Mouse (Mus musculus) liver, adult 2 months (tissue): Measurements from ENCODE around the gene Arid2. TPM values are rescaled to one million over a fixed set of nuclear protein-coding genes. Genes with fewer than 3 reads are reported as not detected.

Experiments used
- DNase-seq: peaks from one replicate; pipeline ENCODE4 v3.0.0-alpha.2; 2011; ENCODE audit warnings: low read depth, low spot score; ENCODE audit errors: extremely low read depth
- H3K27ac ChIP-seq: fragments of 200-500 bp; replicated peaks from 2 replicates; pipeline ENCODE4 v1.5.1; 2012; ENCODE audit warnings: low read depth, mild to moderate bottlenecking, control low read depth, inconsistent platforms, low read length; ENCODE audit not compliant: insufficient read depth
- H3K27me3 ChIP-seq: fragments of 200-500 bp; 2 replicates; pipeline ENCODE4 v1.6.1; 2012; ENCODE audit warnings: mild to moderate bottlenecking, moderate library complexity, low read length, inconsistent platforms; ENCODE audit not compliant: control insufficient read depth, insufficient read depth
- H3K36me3 ChIP-seq: fragments of 200-500 bp; 2 replicates; pipeline ENCODE4 v1.6.1; 2012; ENCODE audit warnings: low read length, inconsistent platforms; ENCODE audit not compliant: control insufficient read depth, insufficient read depth
- H3K4me1 ChIP-seq: fragments of 200-500 bp; 2 replicates; pipeline ENCODE4 v1.6.1; 2011; ENCODE audit warnings: low read length; ENCODE audit not compliant: control insufficient read depth, insufficient read depth
- H3K4me3 ChIP-seq: fragments of 200-500 bp; 2 replicates; pipeline ENCODE4 v1.5.1; 2011; ENCODE audit warnings: low read depth, mild to moderate bottlenecking, control low read depth, low read length, moderate library complexity; ENCODE audit not compliant: insufficient read depth
- H3K79me2 ChIP-seq: fragments of 200-500 bp; 2 replicates; pipeline ENCODE4 v1.6.1; 2012; ENCODE audit warnings: inconsistent platforms, mild to moderate bottlenecking, low read length, moderate library complexity; ENCODE audit not compliant: control insufficient read depth, insufficient read depth
- H3K9ac ChIP-seq: fragments of 200-500 bp; 2 replicates; pipeline ENCODE4 v1.6.1; 2012; ENCODE audit warnings: low read depth, mild to moderate bottlenecking, control low read depth, inconsistent platforms, low read length
- CTCF ChIP-seq: fragments of 200-500 bp; IDR thresholded peaks from 2 replicates; pipeline ENCODE4 v1.5.1; 2011; ENCODE audit warnings: low read depth, low read length, control low read depth
- POLR2A ChIP-seq: fragments of 200-500 bp; IDR thresholded peaks from 2 replicates; pipeline ENCODE4 v1.6.1; 2011; ENCODE audit warnings: low read length, control low read depth; ENCODE audit not compliant: insufficient read depth; ENCODE audit errors: extremely low read depth
- WGBS: fragments of 180-500 bp; shearing (Covaris S2); methylation state at CpG from one replicate; pipeline ENCODE4 v1.1.7; 2018; 5-methylcytosine and 5-hydroxymethylcytosine counted together
- polyA plus RNA-seq: library from polyadenylated mRNA; depleted of rRNA; stranded (reverse); fragments of >200 nt; gene quantifications from 2 replicates; pipeline ENCODE4 v1.2.3, GENCODE M21; 2012
- total RNA-seq: library from RNA; depleted of rRNA; stranded (reverse); fragments of >200 nt; gene quantifications from 2 replicates; pipeline ENCODE4 v1.2.3, GENCODE M21; 2014

Gene Arid2
- total and polyA plus RNA-seq, 2 experiments, result 4.8 to 10.4 TPM

DNA sequence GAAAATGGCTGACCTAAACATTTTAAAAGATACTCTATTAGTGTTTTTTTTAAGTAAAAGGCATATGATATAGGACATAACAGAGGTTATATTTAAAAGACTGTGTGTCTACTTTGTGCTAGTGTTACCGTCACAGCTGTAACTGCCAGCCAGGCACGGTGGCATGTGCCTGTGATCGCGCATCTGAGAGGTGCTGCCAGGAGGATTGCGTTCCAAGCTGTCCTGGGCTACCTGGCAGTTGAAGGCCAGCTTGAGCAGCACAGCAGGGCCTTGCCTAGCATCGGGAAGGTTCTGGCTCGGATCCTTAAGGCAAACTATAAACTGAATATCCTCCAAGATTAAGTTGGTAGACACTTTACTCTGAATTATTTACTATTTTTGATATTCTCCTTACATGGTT, 90.4 kb downstream of the Arid2 start:
- Histone ChIP-seq H3K36me3 (peaks cover 1% of the 10 kb centered on the region; the same call in 1 of the 2 replicates), H3K4me1 (peaks cover 2% of the 10 kb centered on the region), H3K79me2 (no peaks in the 10 kb centered on the region), H3K9ac (no peak overlapping the region), H3K27me3 (no peaks in the 10 kb centered on the region), H3K27ac (no peak overlapping the region), H3K4me3 (no peak overlapping the region)
- WGBS, result 40% methylated on average over 7 of the region's 7 CpGs
- TF ChIP-seq CTCF (no peak), POLR2A (no peak)
- DNase-seq, result peak; percentile 74

DNA sequence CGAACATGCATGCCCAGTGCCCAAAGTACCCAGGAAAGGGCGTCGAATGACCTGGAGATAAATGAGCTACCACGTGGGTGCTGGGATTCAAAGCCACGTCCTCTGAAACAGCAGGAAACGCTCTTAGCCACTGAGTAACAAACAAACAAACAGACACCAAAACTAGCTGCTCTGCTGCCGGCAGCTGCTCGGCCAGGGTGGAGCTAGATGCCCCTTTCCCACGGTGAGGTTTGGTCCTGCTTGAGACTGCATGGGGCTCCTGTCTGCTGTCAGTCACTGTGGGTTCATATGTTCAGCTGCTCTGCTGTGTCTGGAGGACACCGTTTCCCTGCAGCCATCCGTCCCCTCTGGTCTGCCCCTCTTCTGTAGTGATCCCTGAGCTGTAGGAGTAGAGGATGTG, 94.9 kb downstream of the Arid2 start:
- H3K4me3 ChIP-seq, result no peak overlapping the region
- H3K27me3 ChIP-seq, result no peaks in the 10 kb centered on the region
- no peaks in the 10 kb centered on the region for H3K4me1 ChIP-seq
- H3K9ac ChIP-seq, result no peak overlapping the region
- H3K27ac ChIP-seq, result no peak overlapping the region
- H3K79me2 ChIP-seq, result no peaks in the 10 kb centered on the region
- TF ChIP-seq CTCF, result no peak
- no peak for TF ChIP-seq POLR2A
- 95% methylated on average over 11 of the region's 11 CpGs for WGBS
- H3K36me3 ChIP-seq, result peaks cover 5% of the 10 kb centered on the region; the same call in 1 of the 2 replicates
- DNase-seq, result no peak

DNA sequence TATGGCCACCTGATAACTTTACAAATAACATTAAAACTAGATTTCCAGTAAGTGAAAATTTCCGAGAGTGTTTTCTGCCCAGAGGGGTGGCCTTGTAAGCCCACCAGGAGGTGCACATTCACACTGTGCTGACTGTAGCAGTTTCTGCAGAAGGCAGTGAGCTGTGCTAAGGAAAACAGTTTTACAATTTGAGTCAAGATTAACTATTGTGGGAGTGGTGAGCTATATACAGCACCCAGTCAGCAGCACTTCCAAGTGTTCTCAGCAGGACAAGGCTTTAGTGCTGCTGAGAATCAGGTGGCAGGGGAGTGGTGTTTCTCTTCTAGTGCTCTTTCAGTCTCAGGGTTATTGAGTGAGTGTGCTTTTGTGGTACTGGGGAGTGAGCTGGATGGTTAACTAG, 101.2 kb downstream of the Arid2 start:
- 92% methylated on average over 1 of the region's 1 CpGs for WGBS
- H3K36me3 ChIP-seq, result peaks cover 13% of the 10 kb centered on the region

DNA sequence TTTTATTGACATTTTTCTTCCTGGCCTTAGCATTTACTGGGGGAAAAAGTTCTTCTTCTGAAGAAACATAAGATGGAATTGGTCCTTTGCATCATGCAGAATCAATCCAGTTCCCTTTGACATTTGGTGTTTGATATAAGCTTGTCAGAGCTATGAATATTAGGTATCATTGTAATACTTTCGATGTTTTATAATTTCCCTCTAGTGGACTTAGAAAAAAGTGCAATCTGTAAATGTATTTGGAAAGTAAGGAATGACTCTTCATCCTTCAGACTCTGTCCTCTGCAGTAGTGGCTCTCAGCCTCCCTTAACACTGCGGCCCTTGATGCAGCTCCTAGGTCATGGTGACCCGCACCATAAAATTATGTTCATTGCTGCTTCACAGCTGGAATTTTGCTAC, 105.6 kb downstream of the Arid2 start:
- no peaks in the 10 kb centered on the region for H3K79me2 ChIP-seq
- DNase-seq, result no peak
- peaks cover 26% of the 10 kb centered on the region for H3K36me3 ChIP-seq
- no peak overlapping the region for H3K27ac ChIP-seq
- H3K4me3 ChIP-seq, result no peak overlapping the region
- no peaks in the 10 kb centered on the region for H3K27me3 ChIP-seq
- H3K9ac ChIP-seq, result no peak overlapping the region
- no peak for TF ChIP-seq POLR2A
- TF ChIP-seq CTCF, result no peak
- H3K4me1 ChIP-seq, result no peaks in the 10 kb centered on the region
- 92% methylated on average over 3 of the region's 3 CpGs for WGBS

More for the DNA sequence above, 101.2 kb downstream of the Arid2 start:
- no peak overlapping the region for H3K27ac ChIP-seq
- H3K27me3 ChIP-seq, result no peaks in the 10 kb centered on the region
- no peak for TF ChIP-seq POLR2A
- no peak for TF ChIP-seq CTCF
- no peak for DNase-seq
- no peaks in the 10 kb centered on the region for H3K4me1 ChIP-seq
- H3K79me2 ChIP-seq, result no peaks in the 10 kb centered on the region
- H3K4me3 ChIP-seq, result no peak overlapping the region
- H3K9ac ChIP-seq, result no peak overlapping the region

DNA sequence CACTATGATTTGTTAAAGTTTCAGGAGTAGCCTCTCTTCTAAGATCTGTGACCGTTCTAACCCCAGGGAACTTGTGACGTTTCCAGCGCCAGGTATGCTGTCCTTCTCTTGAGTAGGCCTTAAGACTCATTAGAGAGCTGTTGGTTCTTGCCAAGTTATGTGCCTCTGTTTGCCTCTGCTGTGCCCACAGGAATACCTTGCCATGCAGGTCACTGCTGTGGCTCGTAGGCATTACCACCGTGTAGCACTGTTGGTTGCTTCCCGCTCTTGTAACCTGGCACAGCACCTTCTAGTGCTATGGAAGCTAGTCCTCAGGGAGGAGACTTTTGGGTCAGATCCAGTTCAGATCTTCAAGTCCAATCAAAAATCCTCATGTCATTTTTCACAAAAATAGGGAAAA, 107.8 kb downstream of the Arid2 start:
- Histone ChIP-seq H3K79me2 (no peaks in the 10 kb centered on the region), H3K4me1 (peaks cover 3% of the 10 kb centered on the region; the same call in 1 of the 2 replicates), H3K9ac (no peak overlapping the region), H3K27ac (no peak overlapping the region), H3K27me3 (no peaks in the 10 kb centered on the region), H3K4me3 (no peak overlapping the region), H3K36me3 (peaks cover 26% of the 10 kb centered on the region)
- TF ChIP-seq CTCF (no peak), POLR2A (no peak)
- WGBS, result 98% methylated on average over 6 of the region's 6 CpGs
- no peak for DNase-seq

DNA sequence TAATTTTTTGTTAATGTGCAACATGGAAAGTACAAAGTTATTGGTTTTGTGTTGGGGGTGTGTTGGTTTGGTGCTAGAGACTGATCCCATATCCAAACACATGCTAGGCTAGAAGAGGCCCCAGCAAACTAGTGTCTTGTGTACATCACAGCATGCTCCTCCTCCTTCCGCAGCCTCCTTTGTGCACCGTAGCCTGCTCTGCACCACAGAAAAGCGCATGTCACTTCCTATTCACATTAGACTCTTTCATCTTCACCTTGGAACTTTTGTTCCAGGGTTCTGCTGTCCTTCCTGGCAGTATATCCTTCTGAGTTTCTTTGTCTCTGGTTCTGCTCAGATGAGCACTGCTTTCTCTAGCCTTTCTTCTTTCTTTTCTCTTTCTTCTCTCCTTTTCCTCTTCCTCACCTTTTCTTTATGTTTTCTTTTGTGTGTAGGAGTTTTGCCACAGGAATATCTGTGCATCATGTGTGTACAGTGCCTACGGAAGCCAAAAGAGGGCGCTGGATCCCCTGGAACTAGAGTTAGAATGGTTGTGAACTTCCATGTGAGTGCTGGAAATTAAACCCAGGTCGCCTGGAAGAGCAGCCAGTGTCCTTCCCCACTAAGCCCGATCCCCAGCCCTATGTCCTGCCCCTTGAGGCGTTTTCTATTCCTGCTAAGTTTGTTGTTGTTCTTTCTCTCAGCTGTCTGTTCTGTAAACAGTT, 109.5 kb downstream of the Arid2 start:
- 89% methylated on average over 8 of the region's 8 CpGs for WGBS
- H3K27ac ChIP-seq, result no peak overlapping the region
- peaks cover 21% of the 10 kb centered on the region for H3K36me3 ChIP-seq
- no peak for TF ChIP-seq CTCF
- no peak for TF ChIP-seq POLR2A
- H3K4me1 ChIP-seq, result peaks cover 3% of the 10 kb centered on the region; the same call in 1 of the 2 replicates
- no peak overlapping the region for H3K9ac ChIP-seq
- no peak overlapping the region for H3K4me3 ChIP-seq
- no peak for DNase-seq
- H3K27me3 ChIP-seq, result no peaks in the 10 kb centered on the region
- H3K79me2 ChIP-seq, result no peaks in the 10 kb centered on the region
